Mouse (Mus musculus) C2C12 (cell line): ENCODE measurements around the gene Pus1. TPM values are rescaled to one million over a fixed set of nuclear protein-coding genes. Genes with fewer than 3 reads are reported as not detected.
A peak's percentile ranks its signal among the peaks of the same experiment; 100 is the strongest.
"Not testable (repeated sequence)": the region's sequence is repeated elsewhere in the genome, so short reads cannot be mapped to it uniquely, and the experiment has no call there.

ENCODE experiments used
- H3K27me3 ChIP-seq: one replicate; pipeline ENCODE4 v1.6.1; 2011; ENCODE audit not compliant: control insufficient read depth, insufficient read depth, insufficient read length
- H3K36me3 ChIP-seq: one replicate; pipeline ENCODE4 v1.6.1; 2011; ENCODE audit not compliant: control insufficient read depth, insufficient read depth
- H3K4me3 ChIP-seq: one replicate; pipeline ENCODE4 v1.5.1; 2011; ENCODE audit warnings: mild to moderate bottlenecking, control low read depth; ENCODE audit not compliant: poor library complexity, insufficient read depth, severe bottlenecking
- H3K79me2 ChIP-seq: one replicate; pipeline ENCODE4 v1.6.1; 2011; ENCODE audit not compliant: control insufficient read depth, insufficient read depth
- H3K79me3 ChIP-seq: one replicate; pipeline ENCODE4 v1.6.1; 2011; ENCODE audit warnings: low read depth, control low read depth
- H3ac ChIP-seq: one replicate; pipeline ENCODE3; 2011; ENCODE audit warnings: low read depth; ENCODE audit not compliant: control insufficient read depth, insufficient read length
- CEBPB ChIP-seq: IDR thresholded peaks from one replicate; pipeline ENCODE4 v1.6.1; 2011; ENCODE audit warnings: low read depth, mild to moderate bottlenecking, control low read depth, moderate library complexity
- CTCF ChIP-seq: IDR thresholded peaks from one replicate; pipeline ENCODE4 v1.5.1; 2011; ENCODE audit not compliant: control insufficient read depth, insufficient read depth, insufficient read length
- FOSL1 ChIP-seq: IDR thresholded peaks from one replicate; pipeline ENCODE4 v1.8.0; 2011; ENCODE audit warnings: mild to moderate bottlenecking, low read length; ENCODE audit not compliant: poor library complexity, insufficient read depth, severe bottlenecking
- MAX ChIP-seq: IDR thresholded peaks from one replicate; pipeline ENCODE4 v1.6.1; 2011; ENCODE audit warnings: mild to moderate bottlenecking, control low read depth
- MYOD1 ChIP-seq: IDR thresholded peaks from one replicate; pipeline ENCODE4 v1.6.1; 2011; ENCODE audit warnings: low read depth; ENCODE audit not compliant: control insufficient read depth, insufficient read length
- MYOG ChIP-seq: IDR thresholded peaks from one replicate; pipeline ENCODE4 v1.6.1; 2011; ENCODE audit not compliant: control insufficient read depth, insufficient read length; ENCODE audit errors: extremely low read depth
- USF1 ChIP-seq: IDR thresholded peaks from one replicate; pipeline ENCODE4 v1.6.1; 2011; ENCODE audit warnings: low read depth, mild to moderate bottlenecking, control low read depth, moderate library complexity
- polyA plus RNA-seq: library from polyadenylated mRNA; unstranded; fragments of >200 nt; fragmentation: generic; extraction: Trizol; gene quantifications from one replicate; pipeline ENCODE4 v1.2.1, GENCODE M21; 2012; ENCODE audit warnings: missing spikeins

Pus1 gene
- polyA plus RNA-seq, 1 experiment: 62.3 TPM

DNA sequence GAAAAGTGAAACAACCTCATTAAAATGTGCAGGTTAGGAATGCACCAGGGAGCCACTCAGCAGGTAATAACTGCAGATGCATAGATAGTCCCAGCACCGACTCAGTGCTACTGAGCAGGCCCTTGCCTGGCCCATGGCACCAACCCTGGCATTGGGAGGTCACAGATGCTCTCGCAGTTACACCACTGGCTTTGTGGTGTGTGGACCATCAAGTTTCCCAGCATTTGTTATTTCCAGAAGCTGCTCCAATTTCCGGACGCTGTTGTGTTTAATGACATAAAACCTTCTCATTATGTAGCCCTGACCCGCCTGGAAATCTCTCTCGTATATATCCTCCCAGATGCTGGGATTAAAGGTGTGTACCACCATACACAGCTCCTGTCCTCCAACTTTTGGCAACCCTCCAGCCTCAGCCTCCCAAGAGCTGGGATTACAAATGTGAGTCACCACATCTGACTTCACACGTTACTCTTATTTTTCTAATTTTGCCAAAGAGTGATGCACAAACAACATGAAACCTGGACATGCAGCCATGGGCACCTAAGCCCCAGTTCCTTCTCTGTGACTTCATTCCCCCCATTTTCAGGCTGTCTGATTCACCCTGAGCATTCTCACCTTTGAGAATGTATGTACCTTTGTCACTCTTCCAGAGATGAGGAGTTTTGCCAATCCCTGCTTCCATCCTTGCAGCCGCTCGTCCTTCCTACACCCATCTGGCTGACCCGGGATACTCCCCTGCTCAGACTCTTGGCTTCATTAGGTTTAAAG lies 486 bp upstream of the Pus1 start:
- Histone ChIP-seq H3ac (peak overlapping the region; percentile 79), H3K4me3 (peak overlapping the region; percentile 75), H3K79me3 (peaks cover 27% of the 10 kb centered on the region), H3K36me3 (peaks cover 29% of the 10 kb centered on the region), H3K79me2 (peaks cover 45% of the 10 kb centered on the region), H3K27me3 (no peaks in the 10 kb centered on the region)
- TF ChIP-seq MYOD1 (no peak), FOSL1 (no peak), CTCF (no peak), CEBPB (no peak), MAX (no peak), MYOG (no peak), USF1 (no peak)

- TF ChIP-seq CEBPB (no peak), USF1 (no peak), FOSL1 (no peak), MAX (no peak), CTCF (no peak), MYOD1 (no peak), MYOG (no peak)
- Histone ChIP-seq H3K27me3 (no peaks in the 10 kb centered on the region), H3K79me2 (peaks cover 60% of the 10 kb centered on the region), H3K79me3 (peaks cover 35% of the 10 kb centered on the region), H3K36me3 (peaks cover 42% of the 10 kb centered on the region), H3K4me3 (peak overlapping the region; percentile 75), H3ac (peak overlapping the region; percentile 77)
Observed at GRCm38 (mm10) chr5:110779276-110779997, 1.0 kb downstream of the Pus1 start.

DNA sequence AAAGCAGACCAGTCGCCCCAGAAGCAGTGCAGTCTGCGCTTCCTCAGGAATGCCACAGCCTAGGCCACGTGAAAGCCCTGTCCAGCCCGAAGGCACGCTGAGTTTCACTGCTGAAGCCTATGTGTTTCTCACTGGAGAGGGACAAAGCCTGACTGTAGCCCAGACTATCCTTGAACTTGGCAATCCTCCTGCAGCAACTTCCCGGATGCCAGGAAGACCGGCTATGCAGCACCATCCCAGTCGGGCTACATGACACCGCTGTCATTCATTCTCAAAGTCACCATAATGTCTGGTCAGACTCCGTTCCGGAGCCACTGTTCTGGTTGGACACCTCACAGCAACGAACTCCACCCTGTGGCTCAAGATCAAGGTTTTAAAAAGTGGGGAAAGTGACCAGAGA lies 2.2 kb downstream of the Pus1 start:
- H3K4me3 ChIP-seq: no peak overlapping the region
- no peaks in the 10 kb centered on the region for H3K27me3 ChIP-seq
- H3K79me3 ChIP-seq: peaks cover 39% of the 10 kb centered on the region
- no peak overlapping the region for H3ac ChIP-seq
- no peak for TF ChIP-seq CEBPB
- TF ChIP-seq USF1: no peak
- no peak for TF ChIP-seq MAX
- TF ChIP-seq FOSL1: no peak
- TF ChIP-seq CTCF: no peak
- TF ChIP-seq MYOD1: no peak
- no peak for TF ChIP-seq MYOG
- H3K36me3 ChIP-seq: peaks cover 49% of the 10 kb centered on the region
- peaks cover 72% of the 10 kb centered on the region for H3K79me2 ChIP-seq

- no peak overlapping the region for H3K4me3 ChIP-seq
- no peaks in the 10 kb centered on the region for H3K27me3 ChIP-seq
- H3K79me2 ChIP-seq: peaks cover 91% of the 10 kb centered on the region
- H3K79me3 ChIP-seq: peaks cover 43% of the 10 kb centered on the region
- peaks cover 49% of the 10 kb centered on the region for H3K36me3 ChIP-seq
- H3ac ChIP-seq: no peak overlapping the region
- TF ChIP-seq CTCF: no peak
- TF ChIP-seq USF1: no peak
- no peak for TF ChIP-seq FOSL1
- no peak for TF ChIP-seq MYOD1
- no peak for TF ChIP-seq MYOG
- TF ChIP-seq CEBPB: no peak
- TF ChIP-seq MAX: no peak
Observed at GRCm38 (mm10) chr5:110776141-110776540, 4.3 kb downstream of the Pus1 start.

- Histone ChIP-seq H3K36me3 (peaks cover 49% of the 10 kb centered on the region), H3K79me3 (peaks cover 40% of the 10 kb centered on the region), H3K4me3 (no peak overlapping the region), H3K27me3 (no peaks in the 10 kb centered on the region), H3K79me2 (peaks cover 88% of the 10 kb centered on the region), H3ac (no peak overlapping the region)
- TF ChIP-seq MAX (no peak), MYOD1 (no peak), USF1 (no peak), CTCF (no peak), CEBPB (no peak), MYOG (no peak), FOSL1 (no peak)
Observed at GRCm38 (mm10) chr5:110774511-110774910, 5.9 kb downstream of the Pus1 start.

DNA sequence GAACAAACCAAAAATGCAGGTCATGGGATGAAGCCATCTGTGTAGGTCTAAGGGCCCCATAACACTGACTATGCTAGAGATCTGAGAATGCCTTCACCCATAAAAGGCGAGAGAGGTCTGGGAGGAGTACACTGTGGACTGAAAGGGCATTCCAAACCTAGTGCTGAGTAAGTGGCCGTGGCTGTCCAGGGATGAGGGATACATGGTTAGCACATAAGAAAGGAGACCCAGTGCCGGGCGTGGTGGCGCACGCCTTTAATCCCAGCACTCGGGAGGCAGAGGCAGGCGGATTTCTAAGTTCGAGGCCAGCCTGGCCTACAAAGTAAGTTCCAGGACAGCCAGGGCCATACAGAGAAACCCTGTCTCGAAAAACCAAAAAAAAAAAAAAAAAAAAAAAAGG lies 7.5 kb downstream of the Pus1 start:
- not testable (repeated sequence) for H3ac ChIP-seq, H3K4me3 ChIP-seq, H3K27me3 ChIP-seq
- H3K79me2 ChIP-seq: peaks cover 88% of the 10 kb centered on the region
- H3K79me3 ChIP-seq: peaks cover 40% of the 10 kb centered on the region
- peaks cover 41% of the 10 kb centered on the region for H3K36me3 ChIP-seq
